Comparison of ENCODE assay signal across 28 mouse cellular contexts in genomic region chr2:91408031-91408430, GRCm38 (mm10). TPM values are rescaled to one million over a fixed set of nuclear protein-coding genes. Genes with fewer than 3 reads are reported as not detected.
A peak's percentile ranks its signal among the peaks of the same experiment; 100 is the strongest.
DNase-seq lines count a peak whose midpoint lies in the region; ATAC-seq and TF ChIP-seq lines count a peak whose summit lies in the region.
"Had no signal": no experiment of that assay in that cellular context is flagged by ENCODE, and none has a peak within 500 bp of the region (broad histone marks: within the 10 kb centered on the region; RNA-seq: fewer than 3 reads in every experiment).

No protein-coding gene starts in this region.

- H3K4me3 ChIP-seq in limb, embryonic 14.5 days (replicated peaks; ENCODE audit: low read length), result no peak overlapping the region
- H3K4me3 ChIP-seq in limb, embryonic 10.5 days, result no peak overlapping the region
- no peak overlapping the region for H3K4me3 ChIP-seq in myocyte
- H3K4me3 ChIP-seq: embryonic facial prominence, embryonic 12.5 days; embryonic facial prominence, embryonic 15.5 days; erythroblast, embryonic 14.5 days; forebrain, embryonic 10.5 days; forebrain, embryonic 12.5 days had no signal

- no peak overlapping the region for H3K9ac ChIP-seq in limb, embryonic 14.5 days (ENCODE audit: low read depth, low read length, severe bottlenecking)
- H3K9ac ChIP-seq: embryonic facial prominence, embryonic 12.5 days; embryonic facial prominence, embryonic 15.5 days; forebrain, embryonic 12.5 days had no signal

- no peaks in the 10 kb centered on the region for H3K9me3 ChIP-seq in limb, embryonic 14.5 days (ENCODE audit: control insufficient read depth, low read length)
- no peaks in the 10 kb centered on the region for H3K9me3 ChIP-seq in limb, embryonic 10.5 days (replicated peaks)
- H3K9me3 ChIP-seq: embryonic facial prominence, embryonic 12.5 days; embryonic facial prominence, embryonic 15.5 days; forebrain, embryonic 10.5 days; forebrain, embryonic 12.5 days; G1E had no signal

- H3K27me3 ChIP-seq in limb, embryonic 14.5 days (ENCODE audit: control insufficient read depth, insufficient read depth, low read length), result no peaks in the 10 kb centered on the region
- no peaks in the 10 kb centered on the region for H3K27me3 ChIP-seq in limb, embryonic 10.5 days (ENCODE audit: low read depth, poor library complexity, severe bottlenecking)
- no peaks in the 10 kb centered on the region for H3K27me3 ChIP-seq in myocyte (ENCODE audit: control insufficient read depth, insufficient read depth, insufficient read length)
- H3K27me3 ChIP-seq: CH12.LX; embryonic facial prominence, embryonic 12.5 days; embryonic facial prominence, embryonic 15.5 days; Patski had no signal

- H3ac ChIP-seq in myocyte (ENCODE audit: control insufficient read depth, insufficient read length), result no peak overlapping the region

- no peaks in the 10 kb centered on the region for H3K36me3 ChIP-seq in limb, embryonic 14.5 days (ENCODE audit: control insufficient read depth, insufficient read depth, low read length)
- no peaks in the 10 kb centered on the region for H3K36me3 ChIP-seq in limb, embryonic 10.5 days
- H3K36me3 ChIP-seq in myocyte (ENCODE audit: control insufficient read depth, insufficient read depth), result no peaks in the 10 kb centered on the region
- H3K36me3 ChIP-seq: embryonic facial prominence, embryonic 12.5 days; embryonic facial prominence, embryonic 15.5 days; forebrain, embryonic 12.5 days; G1E had no signal

- 66% methylated on average over 2 of the region's 2 CpGs for WGBS in limb, embryonic 14.5 days
- WGBS in limb, embryonic 10.5 days, result 83% methylated on average over 2 of the region's 2 CpGs

- no peak overlapping the region for H3K4me2 ChIP-seq in limb, embryonic 14.5 days (replicated peaks; ENCODE audit: low read depth, low read length, severe bottlenecking)
- H3K4me2 ChIP-seq in myocyte (ENCODE audit: low read depth), result peak overlapping the region; percentile 46
- H3K4me2 ChIP-seq: embryonic facial prominence, embryonic 12.5 days; embryonic facial prominence, embryonic 15.5 days; forebrain, embryonic 12.5 days had no signal

- no peaks in the 10 kb centered on the region for H3K79me2 ChIP-seq in myocyte (ENCODE audit: control insufficient read depth, insufficient read depth)

- no peak for ATAC-seq in limb, embryonic 14.5 days (ENCODE audit: low FRiP score, low read depth)
- ATAC-seq: activated CD4-positive, CD25-positive, alpha-beta regulatory T cell, adult 4 months; CD4-positive, CD25-positive, alpha-beta regulatory T cell, adult 4 months; forebrain, embryonic 14.5 days; forebrain, embryonic 16.5 days; Patski had no signal

- H3K4me1 ChIP-seq in limb, embryonic 14.5 days (ENCODE audit: control insufficient read depth, insufficient read depth, low read length), result no peaks in the 10 kb centered on the region
- H3K4me1 ChIP-seq in limb, embryonic 10.5 days, result peaks cover 17% of the 10 kb centered on the region

- TF ChIP-seq POLR2A in limb, embryonic 14.5 days (IDR thresholded peaks at IDR 0.05; ENCODE audit: borderline replicate concordance, extremely low read depth, insufficient read depth, insufficient read length), result no peak
- TF ChIP-seq POLR2A in myocyte (IDR thresholded peaks at IDR 0.05; ENCODE audit: insufficient read length, low read depth), result no peak

- H3K27ac ChIP-seq in limb, embryonic 14.5 days (replicated peaks; ENCODE audit: low read depth, low read length), result no peak overlapping the region
- no peak overlapping the region for H3K27ac ChIP-seq in limb, embryonic 10.5 days
- H3K27ac ChIP-seq: embryonic facial prominence, embryonic 12.5 days; embryonic facial prominence, embryonic 15.5 days; forebrain, embryonic 10.5 days; forebrain, embryonic 12.5 days had no signal

- peak; percentile 51 for DNase-seq in gastrocnemius, adult 18-20 months (ENCODE audit: low spot score)
- DNase-seq in gastrocnemius, postnatal 25 days, result no peak
- DNase-seq in limb, embryonic 14.5 days (ENCODE audit: low spot score), result peak; percentile 56
- DNase-seq in limb, embryonic 10.5 days (ENCODE audit: low spot score), result no peak
- DNase-seq in thymus, postnatal 36 days, result no peak
- no peak for DNase-seq in adrenal gland, adult 2 months
- DNase-seq: adrenal gland, postnatal 10 days; adrenal gland, postnatal 25 days; cerebellum, adult 11 months; cerebellum, adult 18-20 months; cerebellum, adult 8-10 months; cerebellum, adult 9-11 months; cerebellum, postnatal 14 days; cerebellum, postnatal 36 days; embryo, embryonic 11 days had no signal

TF ChIP-seq in myocyte, 11 proteins besides CTCF, POLR2A, EP300 and RAD21:
- TF ChIP-seq MAX (IDR thresholded peaks at IDR 0.05; ENCODE audit: low read depth) (no peak), MYOG (IDR thresholded peaks at IDR 0.05; ENCODE audit: control insufficient read depth in 1 of 3, insufficient read depth in 1 of 3, insufficient read length in 2 of 3, low read depth in 2 of 3) (no peak), REST (IDR thresholded peaks at IDR 0.05; ENCODE audit: insufficient read depth, insufficient read length) (no peak), MYOD1 (IDR thresholded peaks at IDR 0.05; ENCODE audit: control insufficient read depth in 1 of 3, insufficient read length in 2 of 3, low read depth in 2 of 3) (peak; percentile 87 to 90 (median 90)), E2F4 (IDR thresholded peaks at IDR 0.05; ENCODE audit: insufficient read depth) (no peak), POLR2AphosphoS2 (IDR thresholded peaks at IDR 0.05; ENCODE audit: insufficient read length, low read depth) (no peak), TCF3 (IDR thresholded peaks at IDR 0.05; ENCODE audit: insufficient read length, low read depth) (no peak), TCF12 (IDR thresholded peaks at IDR 0.05; ENCODE audit: insufficient read depth, poor library complexity, severe bottlenecking) (peak; percentile 58), USF1 (IDR thresholded peaks at IDR 0.05; ENCODE audit: low read depth) (no peak), CEBPB (IDR thresholded peaks at IDR 0.05; ENCODE audit: insufficient read depth, poor library complexity, severe bottlenecking) (no peak), SRF (IDR thresholded peaks at IDR 0.05; ENCODE audit: control insufficient read depth, insufficient read length, low read depth) (no peak)

RNA-seq across cellular contexts. Expression of gene 1110051M20Rik, which starts 36.5 kb away (rescaled TPM):
- total RNA-seq in gastrocnemius, adult 18-20 months (2021), result 10 to 100 TPM; 14.4 to 21.7 TPM
- 10 to 100 TPM; 12.6 to 13.6 TPM for total RNA-seq in gastrocnemius, postnatal 25 days (2021)
- polyA plus RNA-seq in limb, embryonic 14.5 days (2012; rRNA removed), result 34.9 and 45.0 TPM in 2 replicates
- polyA plus RNA-seq in limb, embryonic 14.5 days (2014; fragmentation: Nextera tagmentation; extraction: Ambion mirVana), result 50.6 and 67.9 TPM in 2 replicates
- polyA plus RNA-seq in limb, embryonic 10.5 days (2016; fragmentation: Nextera tagmentation; extraction: Ambion mirVana), result 63.9 and 78.3 TPM in 2 replicates
- polyA plus RNA-seq in myocyte (2012; fragmentation: generic; extraction: Trizol), result 45.5 TPM
- 10 to 100 TPM; 14.7 to 19.2 TPM for total RNA-seq in adrenal gland, adult 2 months (2021)
- 14.9 and 16.0 TPM in 2 replicates for polyA plus RNA-seq in adrenal gland, adult 2 months (2012; rRNA removed)

RNA-seq across cellular contexts. Expression of gene Lrp4, which starts 49.3 kb away (rescaled TPM):
- 1 to 10 TPM; 8.8 to 9.6 TPM for total RNA-seq in gastrocnemius, adult 18-20 months (2021)
- total RNA-seq in gastrocnemius, postnatal 25 days (2021), result 10 to 100 TPM in 1 of 2 experiments, 1 to 10 TPM in 1; 8.9 to 12.1 TPM
- 11.6 and 13.3 TPM in 2 replicates for polyA plus RNA-seq in limb, embryonic 14.5 days (2012; rRNA removed)
- 6.7 and 7.3 TPM in 2 replicates for polyA plus RNA-seq in limb, embryonic 14.5 days (2014; fragmentation: Nextera tagmentation; extraction: Ambion mirVana)
- 6.5 and 6.9 TPM in 2 replicates for polyA plus RNA-seq in limb, embryonic 10.5 days (2016; fragmentation: Nextera tagmentation; extraction: Ambion mirVana)
- polyA plus RNA-seq in myocyte (2012; fragmentation: generic; extraction: Trizol), result 20.1 TPM
- total RNA-seq in adrenal gland, adult 2 months (2021), result 1 to 10 TPM; 3.5 to 6.5 TPM
- 2.0 and 2.4 TPM in 2 replicates for polyA plus RNA-seq in adrenal gland, adult 2 months (2012; rRNA removed)
- polyA plus RNA-seq: erythroblast, embryonic 14.5 days; G1E had no signal

Comparison
In these comparisons a context has a peak if more than half of its experiments do, and no peak if none do; other contexts are left out.
1. DNase-seq: peak in gastrocnemius, adult 18-20 months (single experiment) and limb, embryonic 14.5 days (single experiment); none in gastrocnemius, postnatal 25 days (single experiment), limb, embryonic 10.5 days (single experiment), thymus, postnatal 36 days (0 of 2) and adrenal gland, adult 2 months (single experiment).